Mouse (Mus musculus) heart, adult 11 months (tissue): ENCODE measurements at regions not wholly inside any gene's neighbourhood (a gene's known extent, or its start where the extent isn't known, plus 50 kb on each side); places are given as distances from the start of the nearest gene placed in this dataset.

Experiments
- DNase-seq: peaks from one replicate; pipeline ENCODE4 v3.0.0; 2022

DNA sequence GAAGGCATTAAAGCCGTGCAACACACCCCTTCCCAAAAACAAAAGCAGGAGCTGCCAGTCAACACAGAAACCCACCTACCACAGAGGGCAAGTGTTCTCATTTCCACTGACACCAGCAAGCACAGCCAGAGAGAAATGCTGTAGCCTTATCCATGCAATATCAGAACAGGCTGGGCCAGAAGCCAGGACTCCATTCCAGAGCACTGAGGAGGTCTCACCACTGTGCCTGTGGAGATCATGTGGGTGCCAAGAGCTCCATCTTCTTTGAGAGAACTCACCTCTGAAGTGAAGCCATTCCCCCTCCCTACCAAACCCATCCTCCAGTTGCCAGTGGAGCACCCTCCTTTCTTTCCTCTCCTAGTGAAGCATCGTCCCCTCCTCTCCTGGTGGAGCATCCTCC lies 270.7 kb upstream of the Hs6st1 start:
- peak; percentile 76 for DNase-seq

DNA sequence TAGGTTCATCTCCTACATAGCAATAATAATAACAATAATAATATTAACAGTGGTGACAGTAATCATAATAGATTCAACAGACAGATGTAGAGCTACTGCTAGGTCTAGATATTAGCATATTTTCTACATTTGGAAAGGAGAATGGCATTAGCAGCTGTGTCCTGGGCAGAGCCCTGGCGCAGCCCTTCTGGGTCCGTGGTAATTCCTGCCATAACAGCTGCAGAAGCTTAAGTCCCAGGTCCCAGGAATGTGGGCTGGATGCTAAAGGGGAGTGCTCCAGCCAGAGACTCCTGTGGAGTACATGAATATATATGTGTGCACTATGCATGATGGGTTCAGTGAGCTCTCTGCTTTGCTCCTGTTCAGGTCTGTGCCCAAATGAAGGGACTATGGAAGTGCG lies 262.7 kb upstream of the Hs6st1 start:
- DNase-seq, result no peak

DNA sequence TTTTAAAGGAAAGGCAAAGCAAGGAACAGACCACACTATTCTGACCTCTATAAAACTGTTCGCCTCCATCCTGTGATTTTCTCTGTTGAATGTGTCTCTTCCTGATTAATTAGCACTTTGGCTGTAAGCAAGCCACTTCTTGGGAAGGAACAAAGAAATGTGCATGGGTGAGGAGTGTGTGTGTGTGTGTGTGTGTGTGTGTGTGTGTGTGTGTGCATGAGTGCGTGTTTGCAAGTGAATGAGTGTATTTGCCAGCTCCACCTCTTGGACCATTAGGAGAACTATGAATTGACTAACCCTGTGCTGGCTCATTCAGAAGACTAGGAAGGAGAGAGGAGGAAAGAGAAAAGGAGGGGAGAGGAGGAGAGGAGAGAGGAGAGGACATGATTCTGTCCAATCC lies 261.9 kb upstream of the Hs6st1 start:
- DNase-seq, result peak; percentile 23

DNA sequence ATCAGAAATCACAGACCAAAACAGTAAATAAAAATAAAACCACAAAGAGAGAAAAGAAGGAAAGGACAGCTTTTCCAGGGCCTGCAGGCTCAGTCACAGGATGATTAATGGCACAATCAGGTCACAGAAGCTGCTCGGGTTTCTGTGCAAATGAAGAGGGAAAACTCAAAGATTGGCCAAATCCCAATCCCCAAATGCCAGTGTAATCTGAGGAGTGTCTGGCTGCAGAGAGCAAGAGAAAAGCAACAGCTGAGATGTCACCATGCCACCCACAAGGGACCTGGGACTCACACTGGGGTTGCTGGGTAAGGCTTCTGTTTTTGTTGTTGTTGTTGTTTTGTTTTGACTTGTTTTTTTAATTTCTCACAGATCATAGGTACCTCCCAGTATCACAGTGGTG lies 261.5 kb upstream of the Hs6st1 start:
- peak; percentile 57 for DNase-seq

DNA sequence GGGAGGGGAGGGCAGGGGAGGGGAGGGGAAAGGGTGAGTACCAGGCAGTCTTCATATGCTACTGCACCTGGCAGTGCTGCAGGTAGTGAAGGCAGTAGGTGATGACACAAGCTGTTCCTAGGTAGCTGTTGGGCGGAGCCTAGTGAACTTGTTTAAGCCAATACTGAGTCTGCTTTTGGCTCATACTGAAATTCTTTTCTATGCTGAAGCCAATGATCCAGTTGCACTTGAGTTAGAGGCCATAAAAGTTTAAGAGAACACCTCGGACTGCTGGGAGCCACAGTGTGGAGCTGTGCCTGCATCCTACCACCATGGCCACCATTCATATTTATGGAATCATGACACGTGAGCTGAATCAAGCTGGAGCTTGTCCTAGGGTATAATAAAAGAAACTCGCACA lies 259.3 kb upstream of the Hs6st1 start:
- DNase-seq, result no peak

DNA sequence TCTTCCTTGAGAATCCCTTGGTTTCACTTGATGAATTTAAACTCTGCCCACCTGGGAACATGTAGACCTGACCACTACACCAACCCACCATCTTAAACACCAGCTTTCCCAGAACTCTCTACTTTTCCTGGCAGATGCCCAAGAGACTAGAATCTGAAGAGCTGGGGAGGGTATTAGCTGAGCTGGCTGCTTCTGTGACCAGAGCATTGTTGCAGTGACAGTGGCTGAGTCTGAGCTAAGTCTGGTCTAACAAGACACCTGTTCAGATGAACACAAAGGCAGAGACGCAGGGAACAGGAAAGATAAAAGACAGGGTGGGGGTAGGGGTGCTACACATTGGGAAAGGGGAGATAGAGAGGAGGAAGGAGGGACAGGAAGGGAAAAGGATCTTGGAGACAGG lies 258.9 kb upstream of the Hs6st1 start:
- DNase-seq, result peak; percentile 56

DNA sequence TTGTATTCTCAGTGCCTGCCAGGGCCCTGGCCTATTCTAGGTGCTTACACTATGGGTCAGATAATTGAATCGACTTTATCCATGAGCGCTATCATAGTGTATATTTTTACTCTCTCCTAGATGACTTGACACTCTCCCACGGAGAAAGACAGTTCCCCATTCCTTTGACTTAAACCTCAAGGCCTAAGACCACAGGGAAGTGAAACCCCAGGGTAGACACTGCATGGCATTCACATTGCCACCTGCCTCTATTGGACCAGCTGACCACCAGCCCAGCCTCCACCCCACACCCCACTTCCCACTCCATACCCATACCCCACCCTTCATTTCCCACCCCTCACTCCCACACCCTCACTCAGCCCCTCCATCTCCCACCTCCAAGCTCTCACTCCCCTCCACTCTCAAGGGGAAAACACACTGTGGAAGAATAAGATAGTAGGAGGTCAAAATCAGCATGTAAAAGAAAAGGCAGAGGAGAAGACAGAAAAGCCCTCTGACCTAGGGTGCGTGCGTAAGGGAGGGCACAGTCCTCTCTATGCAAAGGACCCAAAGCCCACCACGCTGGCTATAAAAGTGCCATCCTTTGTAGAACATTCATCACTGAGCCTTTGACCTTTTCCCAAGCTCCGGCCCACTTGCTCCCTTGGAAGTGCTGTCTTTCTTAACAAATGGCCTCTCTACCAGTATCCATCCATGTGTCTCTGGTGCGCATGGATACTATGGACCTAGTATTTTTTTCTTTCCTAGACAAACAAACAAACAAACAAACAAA lies 257.4 kb upstream of the Hs6st1 start:
- DNase-seq, result peak; percentile 64

DNA sequence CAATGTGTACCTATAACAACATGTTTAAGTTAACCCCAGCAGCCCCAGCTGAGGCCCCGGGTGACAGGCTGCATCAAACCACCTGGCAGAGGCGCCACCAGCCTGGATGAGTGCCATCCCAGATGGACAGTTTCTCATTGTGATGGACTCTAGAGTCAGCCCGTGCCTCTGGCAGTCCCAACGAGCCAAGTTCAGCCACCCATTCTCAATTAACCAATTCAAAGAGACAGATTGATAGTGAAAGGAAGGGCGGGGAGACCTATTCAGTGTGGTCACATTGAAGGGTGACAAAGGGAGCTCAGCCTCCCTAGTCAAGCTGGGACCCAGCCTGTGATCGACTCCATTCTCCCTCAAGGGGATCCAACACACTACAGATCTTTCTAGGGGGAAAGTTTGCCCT lies 256.8 kb upstream of the Hs6st1 start:
- peak; percentile 74 for DNase-seq

DNA sequence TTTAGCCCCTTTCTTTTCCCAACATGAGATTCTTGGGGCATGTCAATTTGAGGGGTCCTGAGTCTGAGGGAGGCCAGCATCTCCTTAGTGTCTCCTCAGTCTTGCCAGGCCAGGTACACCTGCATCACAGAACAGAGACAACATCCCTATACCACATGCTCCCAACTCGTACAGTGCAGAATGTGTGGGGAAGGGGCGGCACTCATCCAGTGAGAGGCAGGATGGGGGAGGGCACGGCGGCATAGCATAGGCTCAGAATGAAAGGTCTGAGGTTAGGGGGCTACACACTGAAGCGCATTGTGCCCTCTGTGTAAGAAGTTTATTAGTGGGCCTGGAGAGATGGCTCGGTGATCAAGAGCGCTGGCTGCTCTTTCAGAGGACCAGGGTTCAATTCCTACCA lies 256.4 kb upstream of the Hs6st1 start:
- DNase-seq, result peak; percentile 75

DNA sequence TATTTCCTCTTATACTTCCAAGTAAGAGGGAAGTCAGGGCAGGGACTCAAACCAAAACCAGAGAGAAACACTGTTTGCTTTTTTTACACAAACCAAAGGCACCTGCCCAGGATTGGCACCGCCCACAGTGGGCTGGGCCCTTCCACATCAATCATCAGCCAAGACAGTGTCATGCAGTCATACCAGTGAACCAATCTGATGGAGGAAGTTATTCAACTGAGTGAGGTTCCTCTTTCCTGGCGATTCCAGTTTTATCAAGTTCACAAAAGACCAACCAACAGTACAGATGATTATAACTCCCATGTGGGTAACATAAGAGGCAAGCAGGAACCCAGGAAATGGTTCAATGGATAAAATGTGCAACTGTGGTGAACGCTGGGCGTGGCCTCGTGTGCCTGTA lies 254.6 kb upstream of the Hs6st1 start:
- DNase-seq, result peak; percentile 93

DNA sequence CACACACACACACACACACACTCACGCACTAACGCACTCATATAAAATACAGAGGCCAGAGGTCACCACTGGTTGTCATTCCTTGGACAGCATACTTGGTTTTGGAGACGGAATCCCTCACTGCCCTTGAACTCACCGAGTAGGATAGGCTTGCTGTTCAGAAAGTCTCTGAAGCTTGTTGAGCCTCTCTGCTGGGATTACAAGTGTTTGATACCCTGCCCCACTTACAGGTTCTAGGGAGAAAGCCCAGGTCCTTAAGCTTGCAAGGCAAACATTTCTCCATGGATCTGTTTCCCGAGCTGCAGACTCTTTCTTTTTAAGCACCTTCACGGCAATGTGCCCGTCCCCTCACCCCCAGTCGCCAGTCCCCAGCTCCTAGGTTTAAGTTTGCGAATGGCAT lies 254.0 kb upstream of the Hs6st1 start:
- DNase-seq, result peak; percentile 50

DNA sequence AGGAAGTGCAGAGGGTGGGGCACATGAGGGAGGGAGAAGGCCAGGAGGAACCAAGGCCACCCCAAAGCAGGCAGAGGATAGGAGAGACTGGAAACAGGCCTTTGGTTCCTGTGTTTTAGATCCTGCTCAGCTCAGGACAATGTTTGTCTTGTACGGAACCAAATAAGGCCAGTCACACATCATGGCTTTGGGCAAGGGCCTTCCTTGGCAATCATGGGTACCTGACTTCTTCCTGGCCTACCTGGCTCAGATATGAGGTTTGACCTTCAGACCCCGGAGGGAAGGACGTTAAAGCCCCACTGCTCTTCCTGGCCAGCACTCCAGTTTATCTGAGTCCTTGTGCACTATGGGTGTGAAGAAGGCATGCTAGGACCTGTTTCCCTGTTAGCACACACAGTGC lies 253.4 kb upstream of the Hs6st1 start:
- peak; percentile 60 for DNase-seq

DNA sequence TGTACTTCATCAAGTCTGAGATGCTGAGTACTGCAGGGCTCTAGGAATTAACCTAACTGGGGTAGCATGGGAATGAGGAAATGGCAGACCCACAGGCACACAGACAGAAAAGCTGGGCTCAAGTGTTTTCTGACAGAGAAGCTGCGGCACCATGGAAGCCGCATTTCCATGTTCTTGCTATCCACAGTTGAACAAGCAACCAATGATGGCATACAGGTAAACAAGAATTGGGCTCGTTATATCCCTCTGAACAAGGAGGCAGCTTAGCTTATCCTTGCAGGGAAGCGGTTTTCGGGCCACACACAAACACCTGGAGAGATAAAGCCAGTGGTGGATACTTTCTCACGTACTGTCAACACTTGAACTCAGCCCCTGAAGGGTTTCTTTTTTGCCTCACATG lies 246.4 kb upstream of the Hs6st1 start:
- peak; percentile 82 for DNase-seq

DNA sequence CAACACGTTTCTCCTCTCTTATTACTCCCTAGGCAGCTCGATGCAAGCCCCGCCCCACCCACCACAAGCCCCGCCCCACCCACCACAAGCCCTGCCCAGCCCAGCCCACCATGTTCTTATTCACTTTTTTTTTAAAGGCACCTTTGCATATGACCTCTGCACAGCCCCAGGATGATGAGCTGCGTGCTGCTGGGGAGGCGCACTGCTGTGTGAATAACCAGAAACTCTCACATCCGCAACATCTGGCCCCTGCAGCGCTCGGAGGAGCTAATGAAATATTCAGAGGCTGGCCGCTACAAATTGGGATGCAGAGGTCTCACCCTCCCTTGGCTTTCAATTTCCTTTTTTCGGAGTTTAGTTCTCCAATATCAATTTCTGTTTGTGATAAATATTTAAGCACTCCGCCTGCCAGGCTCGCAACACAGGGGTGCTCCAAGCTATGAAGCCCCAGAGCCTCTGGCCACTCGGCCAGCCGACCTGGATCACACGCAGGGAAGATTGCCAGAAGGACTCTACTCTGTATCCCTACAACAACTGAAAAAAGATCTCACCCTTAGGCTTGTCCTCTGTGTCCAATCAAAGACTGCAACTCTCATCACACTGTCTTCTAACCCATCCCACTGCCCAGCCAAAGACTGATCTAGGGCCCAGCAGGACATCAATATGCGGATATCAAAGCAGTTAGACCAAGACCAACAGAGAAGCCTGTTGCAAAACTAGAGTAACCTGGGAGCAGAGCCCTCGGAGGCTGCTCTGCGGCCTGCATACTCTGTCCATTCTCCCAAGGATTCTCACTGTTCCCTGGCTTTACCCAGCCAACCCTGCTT lies 245.6 kb upstream of the Hs6st1 start:
- peak; percentile 71 for DNase-seq

DNA sequence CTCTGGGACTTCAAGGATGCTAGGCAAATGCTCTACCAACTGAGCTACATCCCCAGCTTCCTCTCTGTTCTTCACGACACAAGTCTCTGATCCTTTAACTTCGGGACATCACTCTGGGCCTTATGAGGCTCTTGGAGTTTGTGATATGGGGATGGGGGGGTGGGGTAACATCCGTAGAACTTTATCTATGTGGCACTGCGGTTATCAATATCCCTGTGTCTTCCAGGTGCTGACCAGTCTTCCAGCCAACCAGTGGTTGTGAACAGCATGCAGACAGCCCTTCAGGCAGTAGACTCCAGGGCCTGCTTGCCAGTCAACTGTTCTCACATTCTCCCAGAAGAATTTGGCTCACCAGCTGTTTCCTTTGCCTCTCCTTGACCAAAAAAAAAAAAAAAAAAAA lies 244.7 kb upstream of the Hs6st1 start:
- peak; percentile 68 for DNase-seq

DNA sequence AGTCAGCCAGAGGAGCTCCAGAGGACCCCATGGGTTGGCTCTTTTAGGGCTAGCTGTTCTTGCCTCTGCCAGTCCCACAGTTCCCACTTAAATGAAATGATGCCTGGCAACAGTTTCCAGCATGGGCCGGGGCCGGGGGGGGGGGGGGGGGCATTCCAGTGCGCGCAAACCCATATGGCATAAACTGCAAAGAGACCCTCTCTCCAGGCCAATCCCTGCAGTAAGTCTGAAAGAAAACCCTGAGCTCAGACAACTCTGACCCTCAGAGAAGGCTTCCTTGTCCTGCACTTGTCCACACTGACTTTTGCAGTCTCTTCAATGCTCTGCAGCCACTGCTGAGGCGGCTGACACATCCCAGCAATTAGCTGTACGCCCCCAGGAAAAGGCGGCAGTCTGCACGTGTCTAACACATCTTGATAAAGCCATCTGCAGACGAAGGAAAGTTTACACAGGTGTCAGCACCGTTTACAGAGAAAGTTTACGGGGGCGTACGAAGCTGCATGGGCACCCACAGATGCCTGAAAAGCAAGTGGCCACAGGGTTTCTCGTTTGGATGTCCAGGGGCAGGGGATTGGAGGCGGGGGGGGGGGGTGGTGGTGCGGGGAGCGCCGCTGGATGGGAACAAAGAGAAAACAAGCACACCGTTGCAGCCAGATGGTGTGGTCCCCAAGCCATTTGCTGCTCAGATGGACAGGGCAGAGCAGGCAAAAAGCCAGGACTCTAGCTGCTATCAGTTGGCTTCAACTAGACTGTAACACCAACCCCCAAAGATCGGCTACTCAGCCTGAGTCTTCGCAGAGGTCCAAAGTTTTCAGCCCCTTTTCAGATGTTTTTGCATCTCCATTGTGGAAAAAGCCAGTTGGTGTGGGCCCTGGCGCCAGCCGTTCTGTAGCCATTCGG lies 244.0 kb upstream of the Hs6st1 start:
- DNase-seq, result peak; percentile 72

DNA sequence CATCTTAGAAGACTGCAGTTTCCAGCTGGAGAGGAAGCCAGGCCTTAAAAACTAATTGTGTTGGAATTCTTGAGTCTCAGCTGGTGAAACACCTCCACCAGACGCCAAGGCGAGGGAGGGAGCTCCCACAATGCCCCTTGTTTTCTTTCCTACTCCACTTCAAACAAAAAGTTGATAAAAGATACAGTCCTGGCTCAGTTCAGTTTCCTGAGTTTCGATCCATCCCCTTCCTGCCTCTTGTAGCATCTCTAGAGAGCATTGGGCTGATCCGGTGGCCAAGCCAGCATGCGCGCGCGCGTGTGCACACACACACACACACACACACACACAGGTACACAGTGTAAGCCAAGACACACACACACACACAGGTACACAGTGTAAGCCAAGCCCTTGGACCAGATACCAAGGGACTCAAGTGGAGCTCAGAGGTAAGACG lies 242.7 kb upstream of the Hs6st1 start:
- peak; percentile 71 for DNase-seq

DNA sequence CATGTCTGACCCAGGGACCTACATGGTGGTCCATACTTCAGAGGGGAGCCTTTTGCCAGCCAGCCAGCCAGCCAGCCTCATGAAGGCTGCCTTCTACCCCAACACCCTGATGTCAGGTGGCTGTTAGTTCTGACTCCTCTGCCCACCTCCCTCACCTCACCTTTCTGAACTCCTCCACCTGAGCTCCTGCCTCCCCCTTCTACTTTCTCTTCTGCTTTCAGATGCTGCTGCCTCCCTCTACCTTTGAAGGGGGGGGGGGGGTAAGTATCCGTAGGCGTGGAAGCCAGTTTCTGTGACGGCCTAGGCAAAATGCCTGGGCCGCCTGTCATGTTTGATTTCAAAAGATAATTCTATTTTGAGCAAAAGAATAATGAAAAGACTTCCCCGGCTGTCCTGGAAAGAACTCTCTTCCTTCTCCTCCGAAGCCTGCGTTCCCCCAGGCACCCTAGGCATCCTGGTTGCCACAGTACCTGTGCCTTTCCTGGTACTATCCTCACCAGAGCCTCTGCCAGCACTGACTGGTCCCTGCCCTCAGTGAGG lies 241.6 kb upstream of the Hs6st1 start:
- DNase-seq, result no peak

DNA sequence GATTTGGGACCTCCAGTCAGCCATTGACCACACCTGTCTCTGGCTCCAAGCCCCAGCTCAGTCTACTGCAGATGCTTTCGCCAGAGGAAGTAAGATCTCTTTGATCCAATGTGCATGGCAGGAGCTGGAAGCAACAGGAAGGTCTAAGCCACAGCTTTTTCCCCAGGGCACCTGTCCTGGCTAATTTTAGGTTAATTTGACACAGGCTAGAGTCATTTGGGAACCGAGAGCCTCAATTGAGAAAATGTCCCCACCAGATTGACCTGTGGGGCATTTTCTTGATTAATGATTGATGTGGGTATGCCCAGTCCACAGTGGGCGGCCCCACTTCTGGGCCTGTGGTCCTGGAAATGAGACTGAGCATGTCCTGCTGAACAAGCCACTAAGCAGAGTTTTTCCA lies 240.7 kb upstream of the Hs6st1 start:
- DNase-seq, result peak; percentile 46

DNA sequence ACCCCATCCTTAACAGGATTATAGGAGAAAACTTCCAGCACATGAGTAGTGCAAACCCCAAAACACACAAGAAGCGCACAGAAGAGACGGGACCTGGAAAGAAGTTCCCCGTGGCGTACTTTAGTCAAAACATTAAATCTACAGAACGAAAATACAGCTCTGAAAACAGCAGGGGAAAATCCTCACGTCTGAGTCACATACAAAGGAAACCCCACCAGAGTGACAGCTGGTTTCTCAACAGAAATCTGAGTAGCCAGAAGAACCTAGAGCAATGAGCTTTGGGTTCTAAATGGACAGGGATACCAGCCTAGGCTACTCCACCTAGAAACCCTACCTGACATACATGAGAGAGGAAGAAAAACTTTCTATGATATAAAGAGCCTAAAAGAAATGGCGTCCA lies 234.0 kb upstream of the Hs6st1 start:
- peak; percentile 39 for DNase-seq

DNA sequence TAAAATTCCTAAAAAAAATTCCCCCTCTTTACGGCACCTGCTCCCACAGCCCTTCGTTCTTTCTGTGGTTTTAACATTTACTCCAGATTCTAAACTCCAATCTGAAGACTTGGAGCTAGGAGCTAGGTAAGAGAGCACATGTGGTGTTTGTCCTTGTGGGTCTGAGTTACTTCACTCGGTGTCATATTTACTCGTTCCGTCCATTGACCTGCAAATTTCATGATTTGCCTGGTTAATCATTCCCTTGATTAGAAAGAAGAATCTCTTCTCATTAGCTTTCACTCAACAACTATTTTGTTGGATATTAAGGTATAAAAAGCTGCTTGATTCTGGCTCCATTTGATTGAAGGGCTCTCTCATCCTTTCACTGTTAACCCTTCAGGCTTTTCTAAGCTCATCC lies 231.6 kb upstream of the Hs6st1 start:
- DNase-seq, result peak; percentile 19

DNA sequence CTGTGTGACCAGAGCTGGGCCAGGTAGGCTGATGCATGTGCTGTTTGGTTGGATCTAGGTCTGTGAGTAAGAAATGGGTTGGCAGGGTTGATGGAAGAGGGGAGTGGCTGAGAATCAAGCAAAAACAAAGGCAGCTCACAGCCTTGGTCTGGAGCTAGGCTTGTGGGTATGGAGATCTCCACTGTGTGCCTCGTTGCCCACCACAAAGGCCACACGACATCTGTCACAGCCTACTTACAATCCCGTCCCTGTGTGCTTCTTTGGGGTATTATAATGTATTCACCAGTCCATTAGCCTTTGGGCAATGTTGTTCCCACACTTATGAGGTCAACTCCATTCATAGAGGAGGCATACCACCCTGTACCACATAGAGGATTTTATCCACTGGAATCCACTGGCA lies 229.6 kb upstream of the Hs6st1 start:
- DNase-seq, result peak; percentile 80

DNA sequence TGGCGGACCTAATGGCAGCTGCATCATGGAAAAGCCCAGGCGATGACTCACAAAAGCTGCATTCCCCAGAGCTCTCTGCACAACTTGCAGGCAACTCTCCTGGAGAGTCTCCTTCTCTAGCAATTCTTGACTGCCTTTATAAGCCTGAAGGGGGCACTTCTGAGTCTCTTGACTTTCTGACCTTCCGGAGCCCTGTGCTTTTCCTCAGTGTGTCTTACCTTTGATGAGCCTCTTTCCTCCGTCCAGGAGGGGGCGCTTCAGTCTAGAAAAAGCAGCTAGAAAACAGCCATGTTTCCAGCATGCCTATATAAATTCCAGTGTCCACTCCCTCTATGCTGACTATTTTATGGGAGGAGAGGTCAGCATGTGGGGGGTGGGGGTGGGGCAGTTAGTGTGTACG lies 228.8 kb upstream of the Hs6st1 start:
- peak; percentile 85 for DNase-seq
